Mouse (Mus musculus): ENCODE results near the gene H2-T3. TPM values are rescaled to one million over a fixed set of nuclear protein-coding genes. Genes with fewer than 3 reads are reported as not detected.
"Not testable (repeated sequence)": the region's sequence is repeated elsewhere in the genome, so short reads cannot be mapped to it uniquely, and the experiment has no call there.

Gene H2-T3
- polyA plus RNA-seq, 1 experiment from 2014 or later: not detected

DNA sequence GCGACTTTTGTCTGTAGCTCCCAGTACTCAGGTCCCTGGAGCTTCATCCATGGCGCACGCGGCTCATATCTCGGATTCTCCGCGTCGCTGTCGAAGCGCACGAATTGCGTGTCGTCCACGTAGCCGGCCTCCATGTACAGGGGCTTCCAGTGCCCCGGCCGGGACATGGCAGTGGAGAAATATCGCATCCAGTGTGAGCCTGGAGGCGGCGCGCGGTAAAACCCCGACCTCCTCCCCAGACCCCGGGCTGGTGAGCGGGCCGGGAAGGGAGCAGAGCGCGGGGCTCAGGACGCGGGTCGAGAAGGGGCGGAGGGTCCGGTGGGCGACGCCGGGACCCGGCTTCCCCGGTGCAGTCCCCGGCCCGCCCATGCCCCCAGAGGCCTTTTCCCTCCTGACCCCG is 15.8 kb upstream of the H2-T3 start:
- peak overlapping the region; percentile 56 for H3K4me2 ChIP-seq
- no peaks in the 10 kb centered on the region for H3K9me3 ChIP-seq
- under 1% methylated on average over 39 of the region's 41 CpGs for WGBS
- no peak overlapping the region for H3K27ac ChIP-seq
- H3K4me1 ChIP-seq (replicated peaks): peaks cover 11% of the 10 kb centered on the region
- H3K36me3 ChIP-seq: no peaks in the 10 kb centered on the region
- peak overlapping the region; percentile 55; the same call in 1 of the 2 replicates for H3K9ac ChIP-seq
- ATAC-seq (ENCODE audit: low FRiP score): 0 out of 2 replicates have a peak, but pooled peaks have one; percentile 17
- peaks cover 83% of the 10 kb centered on the region for H3K27me3 ChIP-seq
- H3K4me3 ChIP-seq: peak overlapping the region; percentile 36

GRCm38 (mm10) chr17:36205456-36205855 is 15.4 kb upstream of the H2-T3 start:
- Histone ChIP-seq H3K9ac (0 out of 2 replicates have a peak overlapping the region, but pooled peaks have one; percentile 55), H3K4me3 (peak overlapping the region; percentile 36), H3K4me2 (peak overlapping the region; percentile 56), H3K36me3 (no peaks in the 10 kb centered on the region), H3K9me3 (no peaks in the 10 kb centered on the region), H3K27ac (no peak overlapping the region), H3K4me1 (replicated peaks) (peaks cover 11% of the 10 kb centered on the region), H3K27me3 (peaks cover 82% of the 10 kb centered on the region)
- ATAC-seq (ENCODE audit: low FRiP score): no peak
- 1% methylated on average over 15 of the region's 15 CpGs for WGBS

DNA sequence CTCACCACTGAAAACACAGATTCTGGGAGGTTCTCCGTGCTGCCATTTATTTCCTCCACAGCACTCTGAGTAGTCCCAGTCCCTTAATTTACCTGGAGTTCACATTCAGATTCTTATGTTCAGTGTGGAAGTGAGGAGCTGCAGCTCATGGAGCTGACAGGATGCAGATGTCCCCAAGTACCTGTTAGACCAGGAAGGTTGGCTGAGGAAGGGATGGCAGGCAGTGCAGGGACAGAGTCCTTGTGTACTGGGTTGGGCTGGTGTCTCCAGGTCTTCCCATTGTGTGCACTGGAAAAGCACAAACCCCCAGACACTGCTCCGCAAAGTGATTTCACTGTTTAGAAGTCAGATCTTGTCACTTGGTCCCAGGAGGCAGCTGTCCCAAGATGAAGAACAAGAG is 11.8 kb upstream of the H2-T3 start:
- no peaks in the 10 kb centered on the region for H3K9me3 ChIP-seq
- 92% methylated on average over 2 of the region's 2 CpGs for WGBS
- H3K36me3 ChIP-seq: no peaks in the 10 kb centered on the region
- no peak overlapping the region for H3K27ac ChIP-seq
- H3K4me3 ChIP-seq: no peak overlapping the region
- H3K27me3 ChIP-seq: peaks cover 80% of the 10 kb centered on the region
- H3K4me1 ChIP-seq (replicated peaks): peaks cover 11% of the 10 kb centered on the region
- no peak overlapping the region for H3K4me2 ChIP-seq
- no peak overlapping the region for H3K9ac ChIP-seq
- no peak for ATAC-seq (ENCODE audit: low FRiP score)

DNA sequence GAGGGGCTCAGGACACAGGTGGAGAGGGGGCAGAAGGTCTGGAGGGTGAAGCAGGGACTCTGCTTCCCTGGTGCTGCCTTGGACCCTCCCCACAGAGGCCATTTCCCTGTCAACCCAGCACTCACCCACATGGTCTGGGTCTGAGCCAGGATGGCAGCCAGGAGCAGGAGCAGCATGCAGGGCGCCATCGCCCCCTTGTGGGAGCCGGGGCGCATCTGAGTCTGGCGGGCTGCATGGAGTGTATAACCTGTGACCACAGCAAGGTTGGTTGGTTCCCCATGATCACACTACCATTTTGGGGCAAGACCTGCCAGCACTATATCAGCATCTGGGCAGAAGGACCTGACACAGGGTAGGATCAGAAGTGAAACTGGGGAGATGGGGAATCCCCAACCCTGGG is 8.2 kb upstream of the H2-T3 start:
- Histone ChIP-seq H3K27ac (no peak overlapping the region), H3K27me3 (peaks cover 63% of the 10 kb centered on the region), H3K4me3 (no peak overlapping the region), H3K36me3 (no peaks in the 10 kb centered on the region), H3K4me2 (no peak overlapping the region), H3K9me3 (no peaks in the 10 kb centered on the region), H3K4me1 (replicated peaks) (no peaks in the 10 kb centered on the region), H3K9ac (no peak overlapping the region)
- no peak for ATAC-seq (ENCODE audit: low FRiP score)
- 14% methylated on average over 5 of the region's 5 CpGs for WGBS

DNA sequence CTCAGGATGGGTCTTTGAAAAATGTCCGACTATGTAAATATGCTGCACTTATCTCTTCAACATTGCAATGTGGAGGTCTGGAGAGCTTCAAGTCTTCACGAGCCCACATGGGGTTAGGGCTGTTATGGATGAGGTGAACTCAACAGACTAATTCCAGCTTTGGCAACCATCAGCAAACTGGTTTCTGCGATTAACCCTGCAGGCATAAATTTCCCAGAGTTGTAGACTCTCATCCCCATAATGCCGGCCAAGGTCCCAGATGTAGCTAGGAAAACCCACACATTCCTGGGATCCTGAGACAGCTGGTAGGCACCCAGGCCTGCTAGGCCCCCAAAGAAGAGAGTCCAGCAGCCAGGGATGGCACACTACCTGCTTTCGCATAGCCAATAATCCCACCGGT is 4.4 kb upstream of the H2-T3 start:
- H3K4me1 ChIP-seq (replicated peaks): no peaks in the 10 kb centered on the region
- H3K27ac ChIP-seq: no peak overlapping the region

DNA sequence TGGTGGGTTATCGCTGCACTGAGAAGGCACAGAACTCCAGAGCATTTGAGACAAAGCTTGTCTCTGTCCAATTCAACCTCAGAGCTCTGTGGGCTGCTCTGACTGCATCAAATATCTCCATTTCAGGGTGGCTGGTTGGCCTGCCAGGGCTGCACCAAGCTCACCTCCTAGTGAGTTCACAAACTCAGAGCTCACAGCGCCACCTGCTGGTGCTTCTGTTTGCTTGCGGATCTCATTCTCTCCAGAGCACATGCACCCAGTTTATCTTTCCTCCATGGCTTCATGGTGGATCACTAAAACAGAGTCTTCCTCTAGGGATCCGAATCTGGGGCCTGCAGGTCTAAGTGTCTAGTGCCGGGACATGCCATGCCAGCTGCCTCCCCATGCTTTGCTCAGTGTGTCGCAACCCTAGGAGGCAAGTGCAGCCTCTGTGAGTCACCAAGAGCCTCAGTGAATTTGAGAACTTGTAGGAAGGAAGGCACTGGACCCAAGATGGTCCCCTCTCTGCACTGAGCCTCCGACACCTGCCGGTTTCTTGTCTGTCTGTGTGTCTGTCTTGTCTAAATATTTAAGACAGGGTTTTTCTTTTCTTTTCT is 3.6 kb upstream of the H2-T3 start:
- Histone ChIP-seq H3K4me1 (replicated peaks) (no peaks in the 10 kb centered on the region), H3K9me3 (no peaks in the 10 kb centered on the region), H3K4me2 (no peak overlapping the region), H3K27me3 (peaks cover 65% of the 10 kb centered on the region), H3K36me3 (no peaks in the 10 kb centered on the region), H3K9ac (no peak overlapping the region), H3K4me3 (no peak overlapping the region), H3K27ac (no peak overlapping the region)
- WGBS: 36% methylated on average over 8 of the region's 8 CpGs
- ATAC-seq (ENCODE audit: low FRiP score): no peak

More for the DNA sequence above, 4.4 kb upstream of the H2-T3 start:
- H3K9ac ChIP-seq: no peak overlapping the region
- H3K4me3 ChIP-seq: no peak overlapping the region
- peaks cover 59% of the 10 kb centered on the region for H3K27me3 ChIP-seq
- no peaks in the 10 kb centered on the region for H3K9me3 ChIP-seq
- H3K4me2 ChIP-seq: no peak overlapping the region
- WGBS: 86% methylated on average over 6 of the region's 6 CpGs
- ATAC-seq (ENCODE audit: low FRiP score): no peak
- no peaks in the 10 kb centered on the region for H3K36me3 ChIP-seq

- H3K36me3 ChIP-seq: no peaks in the 10 kb centered on the region
- H3K4me2 ChIP-seq: no peak overlapping the region
- no peak overlapping the region for H3K9ac ChIP-seq
- H3K27me3 ChIP-seq: peaks cover 62% of the 10 kb centered on the region
- WGBS: 71% methylated on average over 2 of the region's 2 CpGs
- H3K27ac ChIP-seq: no peak overlapping the region
- no peaks in the 10 kb centered on the region for H3K9me3 ChIP-seq
- no peaks in the 10 kb centered on the region for H3K4me1 ChIP-seq (replicated peaks)
- no peak overlapping the region for H3K4me3 ChIP-seq
- ATAC-seq (ENCODE audit: low FRiP score): no peak
Measured at GRCm38 (mm10) chr17:36192371-36192770, 2.3 kb upstream of the H2-T3 start.

GRCm38 (mm10) chr17:36189491-36190168 is 457 bp downstream of the H2-T3 start:
- no peaks in the 10 kb centered on the region for H3K4me1 ChIP-seq (replicated peaks)
- no peak overlapping the region for H3K4me2 ChIP-seq
- H3K27me3 ChIP-seq: peaks cover 65% of the 10 kb centered on the region
- H3K9ac ChIP-seq: no peak overlapping the region
- no peak overlapping the region for H3K4me3 ChIP-seq
- no peaks in the 10 kb centered on the region for H3K9me3 ChIP-seq
- no peak overlapping the region for H3K27ac ChIP-seq
- no peak for ATAC-seq (ENCODE audit: low FRiP score)
- WGBS: 48% methylated on average over 18 of the region's 18 CpGs
- H3K36me3 ChIP-seq: no peaks in the 10 kb centered on the region

DNA sequence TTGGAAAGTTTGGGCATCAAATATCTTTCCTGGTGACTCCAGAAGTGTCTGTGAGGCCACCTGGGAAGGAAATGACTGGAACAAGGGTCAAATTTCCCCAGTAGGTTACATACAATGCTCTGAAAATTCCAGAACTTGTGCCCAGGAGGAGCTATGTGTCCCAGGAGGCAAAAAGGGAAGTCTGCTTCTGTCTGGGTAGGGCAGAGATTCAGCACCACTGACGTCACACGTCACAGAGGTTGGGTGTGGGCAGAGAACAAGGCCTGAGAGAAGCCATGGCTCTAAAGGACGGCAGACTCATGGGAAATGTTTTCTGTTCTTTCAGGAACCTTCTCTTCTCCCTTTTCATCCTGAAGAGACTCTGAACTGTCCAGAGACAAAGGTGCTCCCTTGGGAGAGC is 2.5 kb downstream of the H2-T3 start:
- no peak for ATAC-seq (ENCODE audit: low FRiP score)
- 67% methylated on average over 3 of the region's 3 CpGs for WGBS

GRCm38 (mm10) chr17:36182212-36182611 is 7.9 kb downstream of the H2-T3 start:
- no peaks in the 10 kb centered on the region for H3K36me3 ChIP-seq
- H3K4me2 ChIP-seq: no peak overlapping the region
- H3K27me3 ChIP-seq: peaks cover 64% of the 10 kb centered on the region
- H3K9ac ChIP-seq: no peak overlapping the region
- WGBS: 76% methylated on average over 12 of the region's 12 CpGs
- no peak overlapping the region for H3K27ac ChIP-seq
- H3K9me3 ChIP-seq: no peaks in the 10 kb centered on the region
- no peak for ATAC-seq (ENCODE audit: low FRiP score)
- H3K4me1 ChIP-seq (replicated peaks): 0 out of 2 replicates have a peak, but pooled peaks cover 6% of the 10 kb centered on the region
- no peak overlapping the region for H3K4me3 ChIP-seq

More for the DNA sequence above, 2.5 kb downstream of the H2-T3 start:
- Histone ChIP-seq H3K9me3 (no peaks in the 10 kb centered on the region), H3K9ac (no peak overlapping the region), H3K36me3 (no peaks in the 10 kb centered on the region), H3K4me2 (no peak overlapping the region), H3K4me1 (replicated peaks) (no peaks in the 10 kb centered on the region), H3K27ac (no peak overlapping the region), H3K4me3 (no peak overlapping the region), H3K27me3 (peaks cover 64% of the 10 kb centered on the region)

- not testable (repeated sequence) for H3K36me3 ChIP-seq; ATAC-seq (ENCODE audit: low FRiP score); H3K4me1 ChIP-seq (replicated peaks); H3K9me3 ChIP-seq; H3K27ac ChIP-seq; H3K9ac ChIP-seq
- Histone ChIP-seq H3K4me3 (peak overlapping the region; percentile 35), H3K27me3 (peaks cover 51% of the 10 kb centered on the region), H3K4me2 (peak overlapping the region; percentile 55)
- WGBS: 16% methylated on average over 10 of the region's 10 CpGs
Measured at GRCm38 (mm10) chr17:36179446-36179845, 10.6 kb downstream of the H2-T3 start.

GRCm38 (mm10) chr17:36178938-36179337 is 11.1 kb downstream of the H2-T3 start:
- WGBS: under 1% methylated on average over 40 of the region's 40 CpGs
- not testable (repeated sequence) for H3K36me3 ChIP-seq; H3K4me1 ChIP-seq (replicated peaks); H3K9me3 ChIP-seq; H3K27ac ChIP-seq; ATAC-seq (ENCODE audit: low FRiP score)
- H3K9ac ChIP-seq: 0 out of 2 replicates have a peak overlapping the region, but pooled peaks have one; percentile 39
- H3K4me3 ChIP-seq: peak overlapping the region; percentile 35
- H3K4me2 ChIP-seq: peak overlapping the region; percentile 55
- H3K27me3 ChIP-seq: peaks cover 50% of the 10 kb centered on the region

DNA sequence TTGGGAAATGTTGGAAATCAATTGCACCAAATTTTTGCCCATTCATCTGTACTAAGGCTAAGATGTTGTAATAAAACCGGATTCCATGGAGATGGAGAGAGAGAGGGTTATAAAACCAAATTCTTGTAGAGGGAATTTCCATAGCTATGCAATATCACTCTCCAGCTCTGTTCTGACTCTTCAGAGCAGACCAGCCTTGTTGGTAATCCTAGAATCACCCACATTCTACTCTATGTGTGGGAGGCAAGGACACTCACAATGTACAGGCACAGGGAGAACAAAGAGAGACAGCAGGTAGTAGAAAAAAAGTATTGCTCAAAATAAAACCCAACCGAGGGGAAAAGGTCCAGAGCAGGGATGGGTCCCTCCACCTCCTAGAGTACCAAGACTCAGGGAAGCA is 14.0 kb downstream of the H2-T3 start:
- not testable (repeated sequence) for H3K4me2 ChIP-seq; H3K9me3 ChIP-seq; H3K4me3 ChIP-seq; H3K27ac ChIP-seq; H3K36me3 ChIP-seq; ATAC-seq (ENCODE audit: low FRiP score); H3K9ac ChIP-seq; H3K4me1 ChIP-seq (replicated peaks)
- H3K27me3 ChIP-seq: peaks cover 32% of the 10 kb centered on the region
- no CpG with 5 or more reads among the region's 2 CpGs for WGBS

All from hindbrain, embryonic 13.5 days (tissue).